Mouse (Mus musculus) spleen, postnatal 14 days (tissue): ENCODE data around the gene Gm7970.
"Not testable (repeated sequence)": the region's sequence is repeated elsewhere in the genome, so short reads cannot be mapped to it uniquely, and the experiment has no call there.

Source experiments
- DNase-seq, 2 experiments: peaks; one replicate each; pipeline ENCODE4 v3.0.0; 2021 to 2022; ENCODE audit warnings: low spot score in 2 of 2

The Gm7970 gene

DNA sequence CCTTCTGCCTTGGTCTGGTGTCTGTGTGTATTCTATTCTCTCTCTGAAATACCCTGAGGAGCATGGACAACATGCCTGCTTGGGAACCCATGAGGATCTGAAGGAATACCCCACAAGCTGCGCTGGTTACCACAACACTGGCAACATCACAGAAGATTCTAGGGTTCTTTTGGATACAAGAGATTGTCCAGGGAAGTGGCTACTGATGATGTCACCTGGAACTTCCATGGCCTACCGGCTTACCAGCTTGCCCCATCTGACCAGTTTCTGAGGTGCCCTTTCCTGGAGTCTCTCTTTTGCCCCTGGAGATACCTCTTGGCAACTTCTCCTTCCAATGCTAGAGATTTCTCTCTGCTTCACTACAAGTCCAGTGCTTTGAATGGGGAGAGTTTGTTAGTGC, at the start of gene Gm7970:
Gm7970 (minus strand) TSS at position 101 of the 400 bp plus-strand sequence.
- not testable (repeated sequence) for DNase-seq

DNA sequence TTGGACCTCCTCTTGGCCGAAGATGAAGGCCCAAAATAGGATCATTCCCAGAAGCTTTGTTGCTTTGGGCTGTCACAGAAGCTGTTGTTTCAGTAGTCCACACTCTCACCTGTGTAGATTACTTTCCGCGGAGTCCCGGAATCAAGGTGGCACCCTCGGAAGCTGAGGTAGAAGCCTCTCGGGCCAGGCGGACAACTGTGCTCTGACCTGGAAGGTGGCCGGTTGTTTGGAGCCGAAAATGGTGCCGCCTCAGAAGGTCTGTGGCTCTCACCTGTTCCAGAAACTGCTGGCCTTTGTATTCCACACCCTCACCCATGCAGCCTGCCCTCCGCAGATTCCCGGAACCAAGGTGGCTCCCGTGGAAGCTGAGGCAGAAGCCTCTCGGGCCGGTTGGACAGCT, 45.6 kb upstream of the Gm7970 start:
- not testable (repeated sequence) for DNase-seq

DNA sequence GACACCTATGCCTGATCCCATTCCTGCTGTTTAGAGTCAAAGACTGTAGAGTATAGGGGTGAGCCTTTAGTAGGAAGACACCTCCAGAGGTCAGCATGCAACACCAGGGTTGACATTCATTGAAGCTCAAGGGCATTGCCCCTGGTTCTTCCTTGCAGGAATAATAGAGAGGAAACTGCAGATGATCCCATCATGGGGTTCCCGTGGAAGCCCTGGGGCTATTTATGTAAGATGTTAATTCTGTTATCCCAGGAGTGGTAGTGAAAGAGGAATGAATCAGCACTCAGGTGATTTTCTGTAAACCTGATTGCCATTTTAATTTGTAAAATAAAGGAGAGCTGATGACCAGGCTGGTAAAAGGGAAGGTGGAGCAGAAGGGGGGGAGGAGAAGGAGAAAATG, 31.0 kb upstream of the Gm7970 start:
- not testable (repeated sequence) for DNase-seq

DNA sequence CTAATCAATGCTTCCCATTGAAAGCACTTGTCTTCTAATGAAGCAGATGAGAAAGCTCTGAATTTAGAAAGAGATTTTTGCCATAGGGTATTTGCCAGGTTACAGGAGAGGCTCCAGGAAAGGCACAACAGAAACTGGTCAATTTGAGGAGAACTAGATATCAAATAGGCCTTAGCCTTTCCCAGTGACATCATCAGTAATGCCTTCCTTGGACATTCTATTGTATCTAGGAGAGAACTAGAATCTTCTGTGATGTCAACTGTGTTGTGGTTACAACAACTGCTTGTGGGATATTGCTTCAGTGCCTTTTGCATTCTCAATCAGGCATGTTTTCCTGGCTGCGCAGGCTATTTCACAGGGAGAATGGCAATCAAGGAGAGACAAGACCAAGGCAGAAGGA, 17.5 kb upstream of the Gm7970 start, which contains the start of gene 1700049E17Rik2:
1700049E17Rik2 (plus strand) TSS at position 301 of the 400 bp plus-strand sequence.
- DNase-seq = not testable (repeated sequence)

GRCm38 (mm10) chr14:41524695-41525094, 30.7 kb downstream of the Gm7970 start:
- DNase-seq = not testable (repeated sequence)

DNA sequence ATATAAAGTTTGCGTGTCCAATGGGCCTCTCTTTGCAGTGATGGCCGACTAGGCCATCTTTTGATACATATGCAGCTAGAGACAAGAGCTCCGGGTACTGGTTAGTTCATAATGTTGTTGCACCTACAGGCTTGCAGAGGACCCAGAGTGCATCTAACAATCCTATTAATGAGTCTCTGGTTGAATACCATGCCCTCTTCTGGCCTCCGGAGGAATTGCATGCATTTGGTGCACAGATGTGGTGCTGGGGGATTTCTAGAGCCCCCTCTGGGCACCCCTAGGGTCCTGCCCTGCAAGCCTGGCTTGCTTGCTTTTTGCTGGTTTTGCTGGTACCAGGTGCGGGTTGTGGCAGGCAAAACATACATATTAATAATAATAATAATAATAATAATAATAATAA, 34.7 kb downstream of the Gm7970 start:
- not testable (repeated sequence) for DNase-seq
